Mouse (Mus musculus) stomach, postnatal 0 days (tissue): ENCODE data around the gene Clp1.

Source experiments
- CTCF ChIP-seq: IDR thresholded peaks from 2 replicates; pipeline ENCODE4 v1.5.1; 2016; ENCODE audit warnings: antibody characterized with exemption, low read depth, mild to moderate bottlenecking, moderate library complexity
- EP300 ChIP-seq: optimal IDR thresholded peaks from 2 replicates; pipeline ENCODE3; 2016; ENCODE audit warnings: antibody characterized with exemption

- TF ChIP-seq CTCF (no peak), EP300 (no peak)
Measured at GRCm38 (mm10) chr2:84704329-84704728, 22.8 kb downstream of the Clp1 start.
